Mouse (Mus musculus) kidney, postnatal 10 days (tissue): ENCODE results near the gene Spata3.
A peak's percentile ranks its signal among the peaks of the same experiment; 100 is the strongest.

Experiments
- DNase-seq: peaks from one replicate; pipeline ENCODE4 v3.0.0; 2021; ENCODE audit warnings: mixed read lengths

Gene Spata3

DNA sequence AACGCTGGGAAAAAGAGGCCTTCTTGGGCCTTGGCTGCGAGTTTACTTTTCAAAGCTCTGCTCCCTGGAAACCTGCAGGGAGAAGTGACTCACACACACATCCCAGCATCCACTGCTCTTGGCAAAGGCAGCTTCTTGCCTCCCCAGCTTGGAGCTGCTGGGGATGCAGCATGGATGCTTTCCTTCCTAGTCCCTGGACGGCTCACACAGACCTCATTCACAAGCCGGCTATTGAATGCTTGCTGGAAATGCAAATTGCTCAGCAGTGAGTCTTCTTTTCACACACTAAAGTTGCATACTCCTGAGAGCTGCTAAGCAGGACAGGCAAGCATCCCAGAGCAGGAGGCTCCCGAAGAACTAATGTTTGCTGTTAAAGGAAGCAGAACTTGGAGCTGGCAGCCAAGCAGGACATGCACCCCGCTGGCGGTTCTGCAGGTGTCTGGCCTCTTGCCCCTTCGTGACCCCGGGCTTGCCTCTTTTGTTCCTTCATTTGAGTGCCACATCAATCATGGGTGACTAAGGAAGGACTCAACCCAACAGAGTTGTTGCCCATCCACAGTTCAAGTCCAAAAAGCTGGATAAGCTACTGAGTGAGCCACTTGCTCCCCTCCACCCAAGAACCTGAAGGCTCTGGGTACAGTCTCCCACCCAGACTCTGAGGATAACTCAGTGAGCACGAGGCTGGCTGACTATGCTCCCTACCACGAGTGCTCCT is 15.8 kb downstream of the Spata3 start:
- no peak for DNase-seq

DNA sequence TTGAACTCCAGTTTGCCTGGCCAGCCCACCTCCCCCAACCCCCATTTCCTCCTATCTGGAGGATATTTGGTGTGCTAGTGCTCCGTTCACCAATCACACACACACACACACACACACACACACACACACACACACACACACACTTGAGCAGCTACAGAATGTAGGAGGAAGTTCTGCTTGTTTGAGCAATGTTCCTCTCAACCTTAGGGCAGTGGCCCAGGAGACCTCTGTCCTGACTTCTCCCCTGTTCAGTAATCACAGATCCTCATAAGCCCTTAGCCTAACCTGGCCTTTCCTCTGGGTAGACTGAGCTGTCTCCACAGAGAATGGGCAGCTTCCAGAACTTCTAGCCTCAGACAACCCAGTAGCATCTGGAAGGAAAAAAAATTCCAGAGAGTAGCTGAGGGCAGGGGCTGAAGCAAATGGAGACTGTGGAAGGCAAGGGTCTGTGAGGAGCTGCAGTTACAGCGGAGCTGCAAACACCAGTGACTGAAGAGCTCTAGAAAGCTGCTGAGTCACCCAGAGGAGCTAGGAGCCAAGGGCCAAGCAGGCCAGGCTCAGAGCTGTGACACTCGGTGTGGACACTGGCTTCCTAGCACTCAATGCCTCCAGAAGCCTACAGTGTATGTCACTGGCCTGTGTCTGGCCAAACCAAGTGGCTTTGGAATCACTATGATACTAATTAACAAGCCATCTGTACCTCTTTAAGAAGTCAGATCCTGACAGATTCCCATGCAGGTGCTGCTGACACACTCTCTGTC is 21.8 kb downstream of the Spata3 start:
- DNase-seq = no peak

DNA sequence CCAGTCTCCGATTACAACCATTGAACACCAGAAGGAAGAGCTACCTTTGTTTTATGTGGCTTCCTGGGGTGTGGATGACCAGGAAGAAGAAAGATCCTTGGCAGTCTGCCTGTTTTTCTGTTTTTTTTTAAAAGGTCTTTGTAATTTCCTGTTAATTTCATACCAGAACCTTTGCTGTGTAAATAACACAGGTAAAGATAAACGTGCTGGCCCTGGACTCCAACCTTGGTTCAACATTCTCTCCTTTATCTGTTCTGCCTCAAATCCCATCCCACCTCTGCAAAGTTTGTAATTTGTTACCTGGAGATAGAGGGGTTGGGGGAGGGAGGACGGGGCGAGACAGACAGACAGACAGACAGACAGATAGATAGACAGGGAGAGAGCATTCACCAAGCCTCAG is 23.5 kb downstream of the Spata3 start:
- no peak for DNase-seq

DNA sequence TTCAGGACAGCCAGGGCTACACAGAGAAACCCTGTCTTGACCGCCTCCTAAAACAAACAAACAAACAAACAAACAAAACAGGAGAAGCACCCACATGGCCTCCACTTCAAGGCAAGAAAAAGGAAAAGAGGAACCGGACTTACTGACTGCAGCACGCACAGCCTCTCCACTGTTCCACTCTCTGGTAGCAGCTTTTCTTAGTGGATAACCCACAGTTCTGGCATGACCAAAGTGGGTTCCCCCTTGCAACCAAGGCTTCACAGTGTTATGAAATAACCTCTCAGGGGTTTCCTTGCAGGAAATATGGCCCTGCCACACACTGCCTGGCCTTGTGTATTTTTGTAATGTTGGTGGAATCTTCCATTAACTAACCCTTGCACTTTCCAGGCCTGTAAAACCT is 24.2 kb downstream of the Spata3 start:
- no peak for DNase-seq

DNA sequence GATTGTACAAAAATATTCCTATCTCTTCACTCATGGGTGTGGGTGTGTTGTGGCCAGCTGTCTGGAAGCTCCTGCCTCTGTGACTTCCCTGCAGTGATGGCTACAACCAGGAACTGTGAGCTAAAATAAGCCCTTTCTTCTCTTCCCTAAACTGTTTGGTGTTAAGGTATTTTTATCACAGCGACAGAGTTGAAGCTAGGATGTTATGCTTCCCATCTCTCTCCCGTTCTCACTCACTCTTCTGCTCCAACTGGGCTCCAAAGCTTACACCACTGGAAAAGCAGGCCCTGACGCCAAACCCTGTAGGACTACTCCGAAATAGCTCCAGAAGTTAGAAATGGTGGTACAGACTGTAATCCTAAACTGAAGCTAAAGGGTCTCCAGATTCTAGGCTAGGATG is 28.4 kb downstream of the Spata3 start:
- DNase-seq = no peak

DNA sequence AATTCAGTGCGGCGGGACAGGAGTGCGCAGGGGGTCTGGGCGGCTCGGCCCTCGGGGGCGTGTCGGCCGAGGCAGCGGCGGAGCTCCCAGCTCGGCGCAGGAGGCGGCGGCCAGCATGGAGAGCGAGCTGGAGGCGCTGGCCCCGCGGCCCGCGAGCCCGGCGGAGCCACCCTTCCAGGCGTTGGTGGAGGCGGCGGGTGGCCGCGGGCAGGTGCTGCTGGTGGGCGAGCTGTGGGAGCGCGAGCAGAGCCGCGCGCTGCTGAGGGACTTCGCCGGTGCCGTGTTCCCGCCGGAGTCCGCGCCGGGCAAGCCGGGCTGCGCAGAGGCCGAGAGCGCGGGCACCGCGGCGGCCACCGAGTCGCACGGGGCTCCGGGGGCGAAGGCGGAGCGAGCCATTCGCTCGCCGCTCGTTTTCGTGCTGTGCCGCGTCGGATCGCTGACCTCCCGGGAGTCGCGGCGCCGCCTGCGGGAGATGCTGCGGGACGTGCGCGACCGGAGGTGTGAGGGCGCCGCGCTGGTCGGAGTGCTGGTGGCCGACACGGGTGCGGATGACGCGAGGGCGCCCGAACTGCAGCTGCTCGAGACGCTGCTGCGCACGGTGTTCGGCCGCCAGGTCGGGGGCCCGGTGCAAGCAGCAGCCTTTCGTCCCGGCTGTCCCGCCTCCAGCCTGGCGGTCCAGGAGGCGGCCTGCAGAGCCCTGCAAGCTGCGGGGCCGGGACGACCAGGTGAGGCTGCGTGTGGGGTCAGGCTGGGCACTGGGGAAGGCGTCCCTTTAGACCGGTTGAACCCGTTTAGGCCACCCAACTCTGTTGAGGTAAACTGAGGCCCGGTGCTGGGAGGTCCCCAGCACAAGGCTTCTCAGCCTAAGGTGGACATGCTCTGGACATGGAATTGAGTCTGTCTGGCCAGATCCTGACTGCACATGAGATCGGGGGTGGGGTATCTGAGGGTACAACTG is 29.5 kb downstream of the Spata3 start, which contains the start of gene 2810459M11Rik:
TSS of gene 2810459M11Rik (plus strand) at position 16 of the 958 bp plus-strand sequence.
- peak; percentile 47 for DNase-seq

DNA sequence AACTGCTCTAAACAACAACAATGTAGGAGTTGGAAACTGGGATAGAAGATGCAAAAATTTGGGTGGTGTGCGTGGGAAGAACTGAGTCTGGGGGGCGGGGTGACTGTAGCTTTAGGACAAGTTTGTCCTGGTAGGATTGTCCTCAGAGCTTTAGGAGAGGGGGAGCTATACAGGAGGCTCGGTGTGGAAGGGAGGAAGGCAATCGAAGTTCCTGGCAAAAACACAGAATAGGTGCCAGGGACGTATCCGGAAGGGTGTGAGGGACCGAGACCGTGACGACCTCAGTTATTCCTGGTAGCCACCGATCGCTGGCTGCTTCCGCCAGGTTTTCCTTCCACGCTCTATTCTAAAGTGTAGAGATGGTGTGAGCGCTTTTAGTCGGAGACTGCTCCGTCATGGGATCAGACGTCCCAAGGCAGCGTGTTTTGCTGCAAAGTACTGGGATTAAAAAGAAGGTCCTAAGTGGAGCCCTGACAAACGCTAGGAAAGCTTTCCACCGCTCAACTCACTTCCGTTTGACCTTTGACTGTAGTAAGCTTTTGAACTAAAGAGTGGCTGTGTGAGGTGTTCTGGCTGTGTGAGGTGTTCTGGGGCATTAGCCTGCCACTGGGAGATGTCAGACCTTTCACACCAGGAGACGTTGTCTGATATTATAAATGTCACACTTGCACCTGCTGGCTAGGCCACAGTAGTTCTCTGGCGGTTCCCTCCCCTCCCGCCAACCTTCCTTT is 30.4 kb downstream of the Spata3 start:
- no peak for DNase-seq

DNA sequence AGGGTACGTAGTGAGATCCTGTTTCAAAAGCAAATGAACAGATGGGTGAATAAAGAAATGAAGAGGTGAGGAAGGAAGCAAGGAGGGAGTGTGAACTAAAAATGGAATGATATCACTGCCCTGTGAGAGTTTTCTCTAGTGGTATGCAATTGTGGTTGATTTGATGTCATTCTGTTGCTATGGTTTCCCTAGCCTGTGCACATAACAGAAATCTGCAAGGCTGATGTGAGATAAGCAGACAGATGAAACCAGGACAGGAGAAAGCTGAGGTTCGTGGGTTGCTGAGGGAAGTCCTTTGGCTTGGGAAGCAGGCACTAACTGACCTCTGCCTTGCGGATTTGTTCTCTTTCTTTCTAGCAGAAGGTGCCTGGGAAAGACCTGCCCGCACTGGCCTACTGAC is 31.6 kb downstream of the Spata3 start:
- no peak for DNase-seq

DNA sequence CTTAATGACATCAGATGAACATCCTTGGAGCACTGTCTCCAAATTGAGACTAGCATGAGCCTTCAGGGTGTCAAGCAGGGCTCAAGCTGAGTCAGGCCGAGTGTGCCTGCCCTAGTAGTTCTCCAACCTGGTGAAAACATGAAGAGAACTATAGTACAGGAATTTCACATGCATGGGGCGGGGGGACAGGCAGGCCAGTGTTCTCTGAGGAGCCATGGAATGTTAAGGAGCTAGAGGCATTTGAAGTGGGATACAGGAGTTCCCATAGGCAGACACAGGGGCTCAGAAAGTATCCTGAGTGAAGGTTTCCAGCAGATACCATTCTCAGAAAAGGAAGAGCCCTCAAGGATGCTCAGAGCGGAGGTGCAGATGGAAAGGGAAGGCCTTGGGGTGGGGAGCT is 32.1 kb downstream of the Spata3 start:
- DNase-seq = no peak

DNA sequence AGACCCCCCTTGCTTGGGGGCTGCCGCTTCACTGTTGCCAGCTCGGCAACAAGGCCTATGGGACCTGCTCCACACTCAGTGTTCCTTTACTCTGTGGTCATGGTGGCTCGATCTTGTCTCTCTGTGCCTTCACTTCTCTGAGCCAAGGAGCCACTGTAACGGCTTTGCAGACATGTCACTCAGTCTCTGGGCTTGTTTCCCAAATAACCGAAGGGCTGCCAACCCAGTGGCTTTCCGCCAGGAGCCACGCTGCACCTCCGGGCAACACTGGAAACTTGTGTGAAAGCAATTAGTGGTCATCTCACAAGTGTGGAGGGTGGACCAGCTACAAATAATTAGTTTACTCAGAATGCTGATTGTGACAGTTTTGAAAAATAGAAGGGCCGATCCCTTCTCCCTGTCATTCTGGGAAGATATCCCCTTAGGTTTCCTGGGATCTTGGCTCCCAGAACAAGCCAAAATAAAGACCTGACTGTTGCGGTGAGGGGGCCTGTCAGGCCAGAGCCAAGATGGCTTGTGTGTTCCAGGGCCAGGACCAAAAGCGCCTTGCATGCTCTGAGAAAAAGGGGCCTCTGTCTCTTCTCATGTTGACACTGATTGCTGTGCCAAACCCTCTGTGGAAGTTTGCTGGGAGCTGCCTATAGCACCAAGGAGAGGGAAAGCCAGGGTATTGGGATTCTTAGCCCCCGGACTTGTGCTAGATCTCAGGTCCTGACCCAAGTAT is 36.7 kb downstream of the Spata3 start:
- DNase-seq = no peak

DNA sequence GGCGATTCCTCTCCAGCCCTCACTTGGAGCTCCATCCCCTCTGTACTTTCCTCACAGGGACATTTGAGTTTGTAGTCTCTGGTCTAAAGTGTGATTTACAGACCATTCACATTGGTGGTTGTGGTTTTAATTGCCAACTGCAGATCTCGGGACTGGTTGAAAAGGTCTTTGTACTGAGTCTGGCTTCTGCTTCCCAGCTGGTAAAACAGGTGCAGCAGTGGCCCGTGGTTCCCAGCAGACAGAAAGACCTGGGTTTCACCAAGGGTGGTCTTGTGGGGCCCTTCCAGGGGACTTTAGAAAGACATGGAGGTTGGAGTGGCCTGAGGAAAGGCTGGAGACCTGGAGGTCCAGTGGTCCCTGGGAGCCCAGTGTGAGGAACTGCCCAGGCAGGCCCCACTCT is 38.3 kb downstream of the Spata3 start:
- DNase-seq = no peak

DNA sequence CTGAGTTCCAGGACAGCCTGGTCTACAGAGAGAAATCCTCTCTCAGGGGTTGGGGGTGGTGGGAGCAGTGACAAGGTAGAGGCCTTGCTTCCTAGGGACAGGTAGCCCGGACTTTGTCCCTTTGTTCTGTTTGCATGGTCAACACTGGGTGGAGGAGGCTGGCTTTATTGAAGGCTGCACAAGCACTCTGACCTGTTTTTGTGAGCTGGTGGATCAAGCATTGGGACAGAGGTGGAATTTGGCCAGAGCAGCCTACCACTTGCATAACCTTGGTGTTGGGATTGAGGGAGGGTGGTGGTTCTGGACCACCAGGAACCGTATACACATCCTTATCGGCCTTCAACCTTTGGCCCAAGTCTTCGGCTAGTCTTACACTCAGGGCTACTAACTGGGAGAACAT is 39.7 kb downstream of the Spata3 start:
- no peak for DNase-seq

DNA sequence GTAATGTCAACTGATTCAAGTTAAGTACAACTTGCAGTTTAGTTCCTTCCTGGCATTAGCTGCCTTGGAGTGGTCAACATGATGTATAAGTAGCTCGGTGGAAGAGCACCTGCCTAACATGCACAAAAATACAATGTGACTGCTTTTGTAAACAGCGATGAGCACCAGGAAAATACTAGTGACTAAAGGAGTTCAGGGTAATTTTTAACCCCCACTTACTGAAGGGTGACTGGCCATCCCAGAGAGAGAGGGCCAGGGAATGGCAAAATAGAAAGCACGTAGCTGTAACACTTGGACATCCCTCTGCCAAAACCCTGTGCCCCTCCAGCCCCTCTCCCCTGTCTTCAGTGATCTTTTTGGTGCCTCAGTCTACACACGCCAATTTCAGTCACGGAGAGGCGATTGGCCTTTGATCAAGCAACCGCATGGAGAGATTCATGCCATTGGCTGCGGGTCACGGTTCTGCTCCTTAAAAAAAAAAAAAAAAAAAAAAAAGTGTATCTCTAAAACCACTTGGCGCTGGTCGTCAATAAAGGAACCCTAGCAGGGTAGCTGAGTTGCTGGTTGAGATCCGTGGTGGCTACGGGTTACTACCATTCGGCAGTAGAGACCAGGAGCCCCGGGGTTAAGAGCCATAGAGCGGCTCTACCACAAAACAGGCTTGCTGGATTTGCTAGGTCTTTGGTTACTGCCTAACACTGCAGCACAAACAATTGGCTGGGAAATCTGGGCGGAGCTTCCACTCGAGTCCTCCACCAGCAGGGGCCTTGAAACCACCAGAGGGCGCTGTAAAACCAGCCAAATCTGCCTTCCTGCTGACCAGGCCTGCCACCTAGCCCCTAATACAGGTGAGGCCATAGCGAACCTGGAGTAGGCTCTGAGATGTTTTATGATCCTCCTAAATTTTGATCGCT is 42.5 kb downstream of the Spata3 start:
- peak; percentile 97 for DNase-seq

DNA sequence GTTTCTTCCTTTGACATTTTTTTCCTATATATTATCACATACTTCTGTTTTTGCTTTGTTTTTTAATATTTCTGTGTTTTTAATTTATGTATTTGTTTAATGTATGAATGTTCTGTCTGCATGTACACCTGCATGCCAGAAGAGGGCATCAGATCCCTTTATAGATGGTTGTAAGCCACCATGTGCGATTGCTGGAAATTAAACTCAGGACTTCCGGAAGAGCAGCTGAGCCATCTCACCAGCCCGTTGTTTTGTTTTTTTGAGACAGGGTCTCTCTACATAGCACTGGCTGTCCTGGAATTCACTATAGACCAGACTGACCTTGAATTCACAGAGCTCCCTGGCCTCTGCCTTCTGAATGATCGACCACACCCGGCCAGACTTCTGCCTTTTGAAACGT is 45.9 kb downstream of the Spata3 start:
- no peak for DNase-seq

DNA sequence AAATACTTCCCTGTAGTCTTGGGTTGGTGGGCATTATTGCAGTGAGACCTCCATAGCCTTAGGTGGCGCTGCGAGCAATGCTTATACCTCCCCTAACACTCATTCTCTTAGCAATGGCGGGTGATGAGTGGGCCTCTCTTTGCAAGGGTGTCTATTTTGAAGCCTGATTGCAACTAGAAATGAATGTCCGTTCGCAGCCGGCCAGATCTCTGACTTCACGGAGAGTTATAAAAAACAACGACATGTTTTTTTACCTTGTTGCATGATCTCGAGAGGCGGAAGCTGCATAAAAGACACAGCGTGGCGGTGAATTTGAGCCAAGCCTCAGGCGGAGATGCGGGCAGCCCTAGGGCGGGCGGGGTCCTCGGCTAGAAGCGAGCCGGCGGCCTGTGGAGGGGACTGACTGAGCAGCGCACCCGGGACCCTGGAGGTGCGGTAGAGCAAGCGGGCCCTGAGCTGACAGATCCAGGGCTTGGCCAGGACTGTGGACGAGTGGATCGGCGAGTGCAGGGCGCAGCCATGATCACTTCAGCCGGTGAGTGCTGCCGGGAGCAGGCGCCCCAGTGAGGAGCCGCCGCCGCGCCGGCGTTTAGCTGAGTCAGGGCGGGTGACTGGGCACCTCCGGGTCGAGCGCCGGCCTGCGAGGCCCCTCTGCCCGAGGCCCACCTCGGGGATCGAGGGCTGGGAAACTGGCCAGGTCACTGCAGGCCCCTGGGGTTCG is 47.8 kb downstream of the Spata3 start, which contains the start of gene Psmd1:
TSS of gene Psmd1 (plus strand) at position 117 of the 721 bp plus-strand sequence.
- peak; percentile 92 for DNase-seq

DNA sequence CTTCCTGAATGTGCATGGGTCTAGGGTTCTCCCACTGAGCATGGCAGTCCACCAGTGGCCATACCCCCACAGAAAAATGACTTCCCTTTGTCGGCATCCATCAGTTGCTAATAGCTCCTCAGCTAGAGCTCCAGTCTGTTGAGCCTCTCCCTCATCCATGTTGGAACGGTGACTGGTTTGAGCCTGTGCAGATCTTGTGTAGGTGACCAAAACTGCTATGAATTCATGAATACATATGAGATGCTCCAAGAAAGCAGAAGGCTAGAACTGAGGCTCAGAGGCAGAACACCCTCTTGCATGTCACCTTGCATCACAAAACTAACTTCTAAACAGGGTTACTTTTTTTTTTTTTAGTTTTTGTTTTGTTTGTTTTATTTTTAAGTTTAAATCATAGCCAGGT is 59.9 kb downstream of the Spata3 start:
- DNase-seq = no peak
